Mouse (Mus musculus) neutrophil, adult 5-6 weeks (primary cell): Measurements from ENCODE around the gene Wdr25. TPM values are rescaled to one million over a fixed set of nuclear protein-coding genes. Genes with fewer than 3 reads are reported as not detected.

Source experiments
- ATAC-seq: fragments of 151-379, 151-347 bp; 2 replicates; pipeline ENCODE4 v1.8.0; 2017; ENCODE audit warnings: mild to moderate bottlenecking, moderate TSS enrichment; ENCODE audit not compliant: insufficient number of reproducible peaks, poor library complexity, low FRiP score, severe bottlenecking; ENCODE audit errors: extremely low read depth
- total RNA-seq: library from RNA; stranded (forward); fragments of 200-1000 nt; gene quantifications from 2 replicates; pipeline ENCODE4 v1.2.3, GENCODE M21; 2017

Gene Wdr25
- total RNA-seq, 1 experiment from 2014 or later: 3.1 TPM

DNA sequence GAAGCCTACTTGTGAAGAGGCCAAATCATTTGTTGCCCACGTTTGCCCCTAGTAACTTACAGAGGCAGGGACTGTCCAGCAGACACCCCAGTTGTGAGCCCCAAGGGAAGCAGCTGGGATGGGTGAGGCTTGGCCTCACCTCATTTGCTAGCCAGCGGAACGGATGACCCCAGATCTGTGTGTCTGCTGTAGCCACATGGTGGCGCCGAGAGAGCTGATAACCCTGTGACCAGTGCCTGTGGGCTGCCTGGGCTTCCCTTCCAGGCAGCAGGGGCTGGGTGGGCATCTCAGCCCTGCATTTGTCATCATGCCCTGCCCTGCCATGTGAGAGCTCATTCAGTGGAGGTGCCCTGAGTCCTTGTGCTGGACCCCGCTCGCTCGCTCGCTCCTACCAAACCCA, 130.3 kb downstream of the Wdr25 start:
- ATAC-seq: no peak

DNA sequence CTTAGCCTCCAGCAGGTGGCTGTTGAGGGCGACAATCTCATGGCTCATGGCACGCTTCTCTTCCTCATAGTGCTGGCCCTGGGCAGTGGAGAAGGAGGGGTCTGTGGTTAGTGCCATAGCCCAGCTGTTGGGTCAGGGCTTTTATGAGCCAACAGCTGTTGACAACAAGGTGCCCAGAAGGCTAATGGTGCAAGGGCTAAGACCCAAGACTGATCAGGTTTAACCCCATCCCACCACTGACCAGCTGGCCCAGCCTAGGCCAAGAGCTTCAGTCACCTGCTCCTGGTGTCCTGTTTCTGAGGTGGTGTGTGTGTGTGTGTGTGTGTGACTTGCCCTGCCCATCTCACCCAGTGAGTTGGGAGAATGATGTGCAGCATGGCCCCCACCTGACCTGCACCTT, 143.6 kb downstream of the Wdr25 start:
- no peak for ATAC-seq

DNA sequence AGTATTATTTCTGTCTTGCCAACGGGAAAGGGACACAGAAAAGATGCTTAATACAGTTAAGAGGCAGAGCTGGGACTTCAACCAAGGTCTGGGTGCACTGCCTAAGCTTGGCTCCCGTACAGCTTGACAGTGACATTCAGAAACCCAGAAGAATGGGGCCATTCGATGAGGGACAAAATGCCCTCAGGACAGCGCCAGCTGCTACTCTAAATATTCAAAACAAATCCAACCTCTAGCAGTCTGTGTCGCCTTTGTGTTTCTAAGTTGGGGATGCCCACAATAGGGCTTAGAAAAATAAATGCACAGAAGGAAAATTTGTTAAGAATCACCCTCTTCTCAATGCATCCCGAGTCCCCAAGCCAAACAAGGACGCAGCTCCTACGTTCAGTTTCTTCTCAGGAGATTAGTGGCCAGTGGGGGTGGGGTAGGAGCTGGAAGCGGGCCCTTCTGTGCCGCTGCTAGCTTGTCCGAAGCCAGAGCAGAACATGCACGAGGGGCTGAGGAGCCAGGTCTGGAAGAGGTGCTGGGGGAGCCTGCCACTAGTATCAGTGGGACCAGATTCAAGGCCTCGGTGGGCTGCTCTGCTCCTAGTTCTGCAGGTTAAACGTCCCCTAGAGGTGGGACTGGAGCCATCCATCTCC, 144.9 kb downstream of the Wdr25 start:
- ATAC-seq: no peak

DNA sequence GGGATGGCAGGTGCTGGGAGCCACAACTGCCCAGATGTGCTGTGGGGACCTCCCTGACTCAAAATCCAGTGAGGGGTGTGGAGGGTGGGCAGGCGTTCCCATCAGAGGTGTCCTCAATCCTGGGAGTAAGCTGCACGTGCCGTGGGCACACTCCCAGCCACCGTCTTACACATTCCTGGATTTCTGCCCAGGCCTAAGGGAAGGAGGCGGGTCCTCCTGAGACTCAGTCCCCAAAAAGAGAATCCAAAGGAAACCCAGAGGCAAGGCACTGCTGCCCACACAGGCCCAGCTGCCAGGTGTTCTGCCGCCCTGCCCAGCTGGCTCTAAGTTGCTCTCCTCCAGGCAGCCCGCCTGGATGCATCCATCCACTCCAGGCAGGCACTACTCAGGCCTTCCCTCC, 145.9 kb downstream of the Wdr25 start:
- no peak for ATAC-seq

DNA sequence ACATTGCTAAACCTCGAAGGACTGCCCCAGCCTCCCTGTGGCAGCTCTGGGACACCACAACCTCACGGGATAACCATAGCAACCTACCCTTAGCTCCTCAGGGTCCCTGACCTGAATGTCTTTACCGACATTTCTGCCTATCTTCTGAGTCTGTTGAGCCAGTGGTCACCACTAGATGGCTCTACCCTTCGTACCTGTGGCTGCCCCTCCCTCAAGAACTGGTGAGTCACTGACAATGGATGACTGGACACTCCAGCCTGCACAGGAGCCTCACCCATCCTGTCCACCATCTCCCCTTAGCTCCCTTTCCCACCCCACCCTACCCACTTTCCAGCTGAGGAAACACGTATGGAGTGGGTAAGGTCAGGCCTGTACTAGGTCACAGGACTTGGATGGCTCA, 151.1 kb downstream of the Wdr25 start:
- no peak for ATAC-seq

DNA sequence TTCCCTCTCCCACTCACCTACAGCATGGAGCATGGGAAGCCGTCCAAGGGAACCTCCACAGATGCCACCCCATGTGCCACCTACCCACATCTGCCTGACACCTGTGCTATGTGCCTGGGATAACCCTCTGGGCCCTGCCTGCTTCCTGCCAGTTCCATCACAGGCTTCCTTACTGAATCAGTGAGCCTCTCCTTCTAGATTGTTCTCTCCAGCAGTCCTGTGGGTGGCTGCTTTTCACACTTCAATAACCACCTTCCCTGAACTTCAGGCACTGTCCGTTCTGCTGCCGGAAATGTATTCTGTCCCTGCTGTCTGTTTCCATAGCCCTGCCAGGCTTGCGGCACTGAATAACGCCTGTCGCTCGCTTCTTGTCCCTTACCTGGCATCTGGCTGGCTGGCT, 152.2 kb downstream of the Wdr25 start:
- no peak for ATAC-seq

DNA sequence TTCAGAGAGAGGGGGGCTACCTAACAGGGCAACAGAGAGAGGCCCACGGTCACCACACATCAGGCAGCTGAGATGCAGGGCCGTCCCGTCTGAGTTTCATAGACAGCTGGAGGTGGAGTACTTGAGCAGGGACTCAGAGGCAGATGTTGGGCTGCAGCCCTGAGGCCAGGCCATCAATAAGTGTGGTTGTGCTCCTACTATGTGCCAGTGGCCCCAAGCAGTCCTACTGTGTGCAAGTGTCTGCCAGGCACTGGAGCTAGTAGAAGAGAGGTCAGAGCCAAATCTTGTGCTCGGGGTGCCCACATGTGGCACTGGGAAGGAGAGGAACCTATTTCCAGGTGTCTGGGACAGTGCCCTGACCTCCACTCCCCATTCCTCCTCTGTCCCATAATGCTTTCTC, 156.5 kb downstream of the Wdr25 start:
- ATAC-seq: no peak

DNA sequence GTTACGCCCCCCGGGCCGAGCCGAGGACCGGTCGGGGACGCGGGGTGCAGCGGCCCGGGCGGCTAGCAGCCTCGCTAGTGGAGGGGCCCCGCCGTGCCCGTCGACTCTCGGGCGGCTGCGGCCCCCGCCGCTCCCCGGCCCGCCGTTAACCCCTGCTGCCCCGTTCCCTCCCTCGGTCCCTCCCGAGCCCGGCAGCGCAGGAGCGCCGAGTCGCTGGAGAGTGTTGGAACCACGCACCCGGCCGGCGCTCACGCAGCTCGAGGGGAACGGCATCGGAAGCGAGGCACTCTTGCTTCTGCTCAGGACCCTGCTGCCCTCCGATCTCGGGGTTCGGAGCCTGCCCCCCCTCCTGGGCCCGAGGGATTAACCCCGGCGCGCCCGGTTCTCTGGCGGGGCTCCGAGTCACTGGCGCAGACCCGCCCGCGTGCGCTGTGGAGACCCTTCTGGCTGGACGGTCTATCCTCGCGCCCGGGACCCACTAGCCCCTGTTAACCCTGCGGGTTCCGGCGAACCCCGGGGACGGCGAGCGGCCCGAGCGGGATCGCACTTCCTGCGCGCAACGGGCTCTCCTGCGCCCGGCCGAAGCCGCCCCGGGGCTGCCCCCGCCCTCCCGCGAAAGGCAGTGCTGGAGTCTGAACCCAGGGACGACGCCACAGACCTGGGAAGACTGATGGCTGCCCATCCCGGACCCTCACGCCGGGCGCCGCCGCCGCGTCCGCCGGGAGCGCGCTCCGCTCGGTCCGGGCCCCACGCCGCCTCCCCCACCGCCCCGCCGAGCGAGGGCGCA, 159.8 kb downstream of the Wdr25 start:
- ATAC-seq: no peak

DNA sequence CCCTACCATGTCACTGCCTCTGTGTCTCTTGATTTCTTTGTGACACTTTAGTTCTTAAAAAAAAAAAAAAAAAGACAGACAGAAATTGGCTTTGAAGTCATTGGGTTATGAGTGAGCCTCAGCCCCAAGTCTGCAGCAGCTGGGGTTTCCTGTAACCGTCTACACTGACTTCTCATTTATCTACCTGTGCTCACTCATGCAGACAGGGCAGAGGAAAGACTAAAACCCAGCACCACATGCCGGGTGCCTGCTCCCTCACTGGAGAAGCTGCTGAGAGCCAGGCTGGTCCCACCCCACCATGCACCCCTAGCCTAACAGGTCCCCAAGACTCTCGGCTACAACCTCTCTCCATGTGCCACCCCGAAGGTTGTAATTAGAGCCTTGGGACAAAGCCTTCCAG, 164.3 kb downstream of the Wdr25 start:
- no peak for ATAC-seq

DNA sequence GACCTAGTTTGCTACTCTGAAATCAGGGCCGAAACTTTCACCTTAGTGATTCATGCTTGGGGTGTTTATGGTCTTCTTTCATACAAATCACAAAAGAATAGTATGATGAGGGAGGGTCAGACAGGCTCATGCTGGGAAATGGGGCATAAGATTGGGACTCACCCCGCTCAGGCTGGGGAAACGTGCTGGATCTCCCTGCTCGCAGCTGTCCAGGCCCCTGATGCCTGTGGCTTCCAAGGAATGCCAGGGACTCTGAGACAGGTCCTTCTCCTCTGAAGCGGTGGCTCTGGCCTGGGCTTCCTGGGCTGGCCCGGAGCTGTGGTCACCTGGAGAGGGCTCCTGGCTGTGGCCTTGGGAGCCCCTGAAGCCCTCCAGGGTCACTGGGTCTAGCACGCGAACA, 165.2 kb downstream of the Wdr25 start:
- ATAC-seq: no peak

DNA sequence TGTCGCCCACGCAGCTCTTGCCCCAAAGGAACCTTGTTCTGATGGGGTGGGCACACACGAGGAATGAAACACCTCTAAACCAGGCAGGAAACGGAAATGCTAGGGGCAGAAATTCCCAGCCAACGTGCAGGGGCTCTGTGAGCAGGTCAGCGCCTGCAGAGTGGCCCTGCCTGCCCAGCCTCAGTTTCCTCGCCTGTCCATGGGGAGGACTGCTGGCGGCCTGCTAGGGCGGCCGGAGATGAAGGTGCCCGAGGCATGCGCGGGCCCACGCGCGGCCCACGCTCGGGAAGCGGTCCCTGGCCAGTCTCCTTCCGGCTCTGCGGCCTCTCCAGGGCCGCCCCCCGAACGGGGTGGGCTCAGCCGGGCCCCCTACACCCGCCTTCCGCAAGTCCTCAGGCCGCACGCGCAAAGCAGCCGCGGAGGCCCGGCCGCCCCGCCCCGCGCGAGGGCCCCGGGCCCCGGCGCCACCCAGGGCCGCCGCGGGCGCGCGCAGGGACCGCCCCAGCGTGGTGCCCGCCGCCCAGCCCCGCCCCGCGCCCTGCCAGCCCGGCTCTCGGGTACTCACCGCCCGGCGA, 174.2 kb downstream of the Wdr25 start:
- no peak for ATAC-seq

DNA sequence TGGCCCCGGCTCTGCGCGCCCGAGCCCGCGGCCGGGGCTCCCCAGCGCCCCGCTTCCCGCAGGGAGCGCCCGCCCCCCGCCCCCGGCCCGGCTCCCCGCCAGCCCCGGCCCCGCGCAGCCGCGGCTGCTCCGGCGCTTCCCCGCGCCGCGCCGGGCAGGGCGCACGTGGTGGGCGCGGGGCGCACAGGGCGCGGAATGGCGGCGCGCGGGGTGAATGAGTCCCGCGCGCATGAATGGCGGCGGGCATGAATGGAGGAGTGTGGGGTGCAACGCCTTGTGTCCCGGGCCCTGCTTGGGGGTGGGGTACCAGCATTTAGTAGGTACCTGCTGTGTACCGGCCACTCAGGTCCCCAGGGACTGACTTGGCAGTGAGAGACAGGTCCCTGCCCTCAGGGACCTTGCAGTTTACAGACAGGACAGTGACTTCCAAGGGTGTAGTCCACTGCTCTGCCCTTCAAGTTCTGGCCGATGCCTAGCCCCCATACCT, 174.8 kb downstream of the Wdr25 start, which contains the start of gene Begain:
Gene Begain (minus strand): TSS at position 51 of the 487 bp plus-strand sequence.
- ATAC-seq: no peak

DNA sequence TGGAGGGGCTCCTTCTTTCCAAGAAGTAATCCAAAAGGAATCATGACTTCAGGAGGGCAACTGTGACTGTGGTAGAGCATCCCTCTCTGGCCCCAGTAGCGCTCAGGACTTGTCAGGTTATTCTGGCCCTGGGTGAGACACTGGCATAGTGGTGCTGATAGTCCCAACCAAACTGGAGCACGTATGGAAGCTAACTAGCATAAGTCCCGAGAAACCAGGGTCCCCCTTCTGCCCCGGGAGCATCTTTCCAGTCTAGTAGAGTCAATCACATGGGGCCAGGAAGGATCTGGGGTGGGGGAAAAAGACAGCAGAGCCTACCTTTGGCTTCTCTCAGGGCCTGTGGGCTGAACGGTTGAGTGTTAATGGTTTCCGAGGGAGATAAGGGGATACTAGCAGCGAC, 175.3 kb downstream of the Wdr25 start:
- ATAC-seq: no peak

DNA sequence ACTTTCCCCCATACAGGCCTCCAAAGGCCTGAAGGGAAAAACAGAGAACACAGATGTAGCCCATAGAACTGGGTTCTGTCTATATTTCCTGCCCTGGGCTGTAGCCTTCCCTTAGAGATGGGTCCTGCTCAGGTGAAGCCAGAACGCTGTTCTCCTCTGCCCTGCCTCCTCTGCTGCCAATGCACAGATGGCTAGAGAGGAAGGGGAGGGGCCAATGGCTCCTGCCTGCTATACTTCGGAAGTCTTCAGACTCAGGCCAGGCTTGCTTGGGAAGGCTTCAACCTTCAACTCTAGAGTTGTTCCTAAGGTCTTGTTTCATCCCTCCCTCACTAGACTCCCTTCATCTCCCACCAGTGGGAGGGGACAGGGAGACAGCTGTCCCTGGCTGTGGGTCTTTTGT, 176.3 kb downstream of the Wdr25 start:
- no peak; the same call in 1 of the 2 replicates for ATAC-seq

DNA sequence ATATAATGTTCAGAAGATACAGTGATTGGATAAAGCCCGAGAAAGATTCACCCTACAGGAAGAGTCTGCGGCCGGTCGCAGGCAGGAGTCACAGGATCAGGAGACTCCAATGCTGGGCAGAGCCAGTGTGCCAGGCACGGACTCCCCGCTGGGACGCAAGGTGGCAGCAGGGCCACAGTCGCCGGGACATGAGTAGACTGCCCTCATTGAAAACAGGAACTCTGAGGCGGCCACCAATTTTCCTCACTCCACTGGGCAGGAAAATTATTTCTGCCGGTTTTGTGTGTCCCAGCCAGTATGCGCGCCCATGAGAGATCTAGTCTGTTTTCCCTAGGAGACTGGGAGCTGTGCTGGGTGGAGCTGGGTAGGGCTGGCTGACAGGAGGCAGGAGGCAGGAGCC, 177.8 kb downstream of the Wdr25 start:
- ATAC-seq: peak; percentile 62

DNA sequence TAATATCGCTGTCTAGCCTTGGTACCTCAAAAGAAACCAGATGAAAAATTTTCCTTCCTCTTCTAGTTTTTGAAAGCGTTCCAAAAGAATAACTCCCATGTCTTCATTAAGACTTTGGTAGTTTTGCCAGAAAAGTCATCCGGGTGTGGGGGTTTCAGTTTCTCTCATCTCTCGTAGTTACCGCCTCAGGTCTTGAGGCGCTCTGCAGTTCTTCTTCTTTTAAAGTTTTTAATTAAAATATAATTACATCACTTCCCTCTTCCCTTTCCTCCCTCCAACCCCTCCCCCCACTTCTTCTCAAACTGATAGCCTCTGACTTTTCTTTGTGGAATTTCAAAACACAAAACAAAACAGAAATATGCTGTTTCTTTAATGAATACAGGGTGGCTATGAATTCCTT, 180.7 kb downstream of the Wdr25 start:
- ATAC-seq: peak; percentile 24; the same call in 1 of the 2 replicates

DNA sequence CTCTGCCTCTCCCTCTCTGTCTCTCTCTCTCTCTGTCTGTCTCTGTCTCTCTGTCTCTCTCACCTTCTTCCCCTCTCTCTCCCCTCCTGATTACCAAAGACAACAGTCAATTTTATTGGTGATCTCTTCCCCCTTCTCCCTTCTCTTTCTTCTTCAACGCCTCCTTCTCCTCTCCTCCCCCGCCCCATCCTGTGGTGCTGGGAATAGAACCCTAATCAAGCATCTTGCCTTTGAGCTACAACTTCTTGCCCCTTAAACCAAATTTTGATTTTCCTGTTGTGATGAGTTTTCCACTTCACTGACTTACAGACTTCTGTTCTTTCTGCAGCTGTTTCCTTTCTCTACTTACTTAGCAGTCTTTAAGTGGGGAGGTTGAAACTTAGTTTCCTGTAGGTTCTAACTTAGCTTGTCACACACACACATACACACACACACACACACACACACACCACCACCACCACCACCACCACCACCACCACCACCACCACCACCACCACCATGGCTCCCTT, 181.4 kb downstream of the Wdr25 start:
- no peak for ATAC-seq

DNA sequence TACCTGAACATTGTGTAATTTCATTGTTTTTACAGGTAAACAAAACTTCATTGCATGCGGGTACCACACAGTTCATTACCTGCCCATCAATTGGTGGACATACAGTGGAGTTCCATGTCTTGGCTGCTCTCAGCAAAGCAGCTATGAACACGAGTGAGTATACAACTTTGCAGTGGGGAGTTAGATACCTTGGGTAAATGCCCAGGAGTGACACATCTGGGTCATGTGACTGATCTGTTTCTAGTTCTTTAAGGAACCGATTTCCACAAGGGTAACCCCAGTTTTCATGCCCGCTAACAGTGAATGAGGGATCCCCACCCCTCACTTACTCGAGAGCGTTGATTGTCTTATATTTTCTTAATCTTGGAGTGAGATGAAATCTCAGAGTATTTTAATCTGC, 183.6 kb downstream of the Wdr25 start:
- no peak for ATAC-seq
